Mouse (Mus musculus) bone marrow, adult 2 months (tissue): Measurements from ENCODE around the gene Kank1.

Experiments used
- CTCF ChIP-seq: fragments of 200-500 bp; IDR thresholded peaks from 2 replicates; pipeline ENCODE4 v1.5.1; 2011; ENCODE audit warnings: low read length, control low read depth; ENCODE audit not compliant: control insufficient read depth, insufficient read depth
- POLR2A ChIP-seq: fragments of 200-500 bp; IDR thresholded peaks from 2 replicates; pipeline ENCODE4 v1.6.1; 2011; ENCODE audit warnings: low read depth, mild to moderate bottlenecking, control low read depth, low read length, borderline replicate concordance; ENCODE audit not compliant: control insufficient read depth

DNA sequence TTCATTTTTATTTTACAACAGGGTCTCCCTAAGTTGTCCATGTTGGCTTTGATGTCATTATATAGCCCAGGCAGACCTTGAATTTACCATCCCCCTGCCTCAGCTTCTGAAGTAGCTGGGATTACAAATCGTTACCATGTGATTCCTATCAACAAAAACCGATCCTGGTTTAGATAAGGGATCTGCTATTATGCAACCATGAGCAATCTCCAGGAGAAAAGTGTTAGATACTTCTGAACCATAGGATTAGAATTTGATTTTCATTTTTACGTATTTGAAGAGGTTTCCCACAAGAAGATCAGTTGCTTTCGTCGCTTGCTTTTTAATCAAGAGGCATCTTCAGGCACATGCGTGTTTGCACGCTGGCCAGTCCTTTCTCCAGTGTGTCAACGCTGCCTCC, 224.0 kb downstream of the Kank1 start:
- TF ChIP-seq CTCF: no peak
- TF ChIP-seq POLR2A: no peak
